Mouse (Mus musculus): ENCODE measurements around the gene Mtmr14. TPM values are rescaled to one million over a fixed set of nuclear protein-coding genes. Genes with fewer than 3 reads are reported as not detected.

The Mtmr14 gene
- polyA plus RNA-seq, 1 experiment from 2014 or later = 26.7 TPM

- WGBS = under 1% methylated on average over 32 of the region's 32 CpGs
- H3K36me3 ChIP-seq (ENCODE audit: control insufficient read depth, insufficient read depth, low read length) = peaks cover 21% of the 10 kb centered on the region
- H3K4me1 ChIP-seq (ENCODE audit: control insufficient read depth in 2 of 2, insufficient read depth in 2 of 2, low read length in 2 of 2) = peaks cover 4 to 22% of the 10 kb centered on the region in 2 experiments
- no peak for ATAC-seq (ENCODE audit: insufficient number of reproducible peaks, insufficient read depth, low FRiP score, low read depth)
- peak within 1 kb of the TSS; percentile 99 for H3K27ac ChIP-seq (replicated peaks in 1 of 2; ENCODE audit: control insufficient read depth in 1 of 2, insufficient read depth in 1 of 2, low read depth in 2 of 2, low read length in 2 of 2)
- H3K9ac ChIP-seq (ENCODE audit: low read length) = peak within 1 kb of the TSS; percentile 94
- peak within 1 kb of the TSS; percentile 84 for H3K4me2 ChIP-seq (ENCODE audit: low read length)
- peak within 1 kb of the TSS; percentile 89 to 93 for H3K4me3 ChIP-seq (ENCODE audit: control insufficient read depth in 1 of 2, insufficient read depth in 1 of 2, low read depth in 1 of 2, low read length in 2 of 2)
- no peaks in the 10 kb centered on the region for H3K27me3 ChIP-seq (ENCODE audit: control insufficient read depth, insufficient read depth, low read length)
- H3K9me3 ChIP-seq (ENCODE audit: control insufficient read depth, low read length) = no peaks in the 10 kb centered on the region
These were observed 69.3 kb downstream of the Mtmr14 start, which contains the start of gene Brpf1 for GRCm38 (mm10) chr6:113306986-113307349. Gene Brpf1 (plus strand): TSS chr6:113307137.

DNA sequence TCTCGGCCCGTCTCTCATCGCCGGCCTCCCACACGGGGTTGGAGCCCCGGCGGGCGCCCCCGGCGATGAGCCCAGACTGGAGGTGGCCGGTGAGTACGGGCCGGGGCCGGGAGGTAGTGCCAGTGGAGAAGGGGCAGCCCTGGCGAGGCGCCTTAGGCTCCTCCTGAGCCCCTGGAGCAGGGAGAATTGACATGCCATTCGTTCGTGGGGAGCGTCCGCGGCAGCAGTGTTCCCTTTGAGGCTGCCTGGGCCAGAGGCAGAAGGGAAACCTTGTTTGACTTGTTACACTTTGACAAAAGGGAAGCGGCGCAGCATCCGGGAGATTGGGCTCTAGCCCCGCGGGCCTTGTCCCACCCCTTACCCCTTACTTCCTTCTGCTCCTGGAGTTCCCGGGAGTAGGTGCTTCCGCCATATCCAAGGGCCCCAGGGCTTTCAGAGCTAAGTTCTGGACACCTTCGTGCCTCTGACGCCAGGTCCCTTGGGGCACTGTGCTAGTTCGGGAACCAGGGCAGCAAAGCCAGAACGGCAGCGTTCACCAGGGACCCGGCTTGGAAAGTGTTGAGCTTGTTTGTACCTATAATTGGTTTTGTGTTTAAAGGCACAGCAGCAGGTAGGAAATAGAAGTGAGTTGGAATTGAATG, 70.0 kb downstream of the Mtmr14 start:
- 1% methylated on average over 24 of the region's 34 CpGs for WGBS
- Histone ChIP-seq H3K9ac (ENCODE audit: low read length) (peak overlapping the region; percentile 94), H3K36me3 (ENCODE audit: control insufficient read depth, insufficient read depth, low read length) (peaks cover 27% of the 10 kb centered on the region), H3K27me3 (ENCODE audit: control insufficient read depth, insufficient read depth, low read length) (no peaks in the 10 kb centered on the region), H3K4me3 (ENCODE audit: control insufficient read depth in 1 of 2, insufficient read depth in 1 of 2, low read depth in 1 of 2, low read length in 2 of 2) (peak overlapping the region; percentile 89 to 93), H3K4me2 (ENCODE audit: low read length) (peak overlapping the region; percentile 84), H3K27ac (replicated peaks in 1 of 2; ENCODE audit: control insufficient read depth in 1 of 2, insufficient read depth in 1 of 2, low read depth in 2 of 2, low read length in 2 of 2) (peak overlapping the region; percentile 99; a peak in 3 of 4 replicates), H3K4me1 (ENCODE audit: control insufficient read depth in 2 of 2, insufficient read depth in 2 of 2, low read length in 2 of 2) (peaks cover 4 to 27% of the 10 kb centered on the region in 2 experiments), H3K9me3 (ENCODE audit: control insufficient read depth, low read length) (no peaks in the 10 kb centered on the region)
- no peak for ATAC-seq (ENCODE audit: insufficient number of reproducible peaks, insufficient read depth, low FRiP score, low read depth)

GRCm38 (mm10) chr6:113308141-113308540, 70.5 kb downstream of the Mtmr14 start:
- Histone ChIP-seq H3K36me3 (ENCODE audit: control insufficient read depth, insufficient read depth, low read length) (peaks cover 32% of the 10 kb centered on the region), H3K4me3 (ENCODE audit: control insufficient read depth in 1 of 2, insufficient read depth in 1 of 2, low read depth in 1 of 2, low read length in 2 of 2) (peak overlapping the region; percentile 89 to 93), H3K4me1 (ENCODE audit: control insufficient read depth in 2 of 2, insufficient read depth in 2 of 2, low read length in 2 of 2) (peaks cover 4 to 31% of the 10 kb centered on the region in 2 experiments), H3K9ac (ENCODE audit: low read length) (peak overlapping the region; percentile 94), H3K4me2 (ENCODE audit: low read length) (peak overlapping the region; percentile 84), H3K9me3 (ENCODE audit: control insufficient read depth, low read length) (no peaks in the 10 kb centered on the region), H3K27ac (replicated peaks in 1 of 2; ENCODE audit: control insufficient read depth in 1 of 2, insufficient read depth in 1 of 2, low read depth in 2 of 2, low read length in 2 of 2) (peak overlapping the region in 1 of 2 experiments; percentile 99; a peak in 2 of 4 replicates), H3K27me3 (ENCODE audit: control insufficient read depth, insufficient read depth, low read length) (no peaks in the 10 kb centered on the region)
- WGBS = 26% methylated on average over 5 of the region's 5 CpGs
- ATAC-seq (ENCODE audit: insufficient number of reproducible peaks, insufficient read depth, low FRiP score, low read depth) = no peak

DNA sequence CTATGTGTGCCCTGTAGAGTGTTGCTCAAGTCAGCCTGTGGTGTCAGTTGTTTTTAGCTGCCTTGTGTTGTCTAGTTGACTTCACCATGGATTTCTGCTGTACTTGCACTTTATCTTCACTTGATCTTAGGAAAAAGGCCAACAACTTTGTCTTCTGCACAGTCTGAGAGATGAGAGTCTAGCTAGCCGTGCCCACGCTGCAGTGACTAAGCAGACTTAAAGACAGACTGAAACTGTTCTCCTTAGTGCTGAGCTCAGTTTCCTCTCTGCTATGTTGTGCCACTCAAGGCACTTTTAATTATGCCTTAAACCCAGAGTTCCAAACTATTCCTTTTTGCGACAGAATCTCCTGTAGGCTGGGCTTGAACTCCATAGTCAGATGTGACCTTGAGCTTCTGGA, 78.3 kb downstream of the Mtmr14 start:
- Histone ChIP-seq H3K4me2 (ENCODE audit: low read length) (no peak overlapping the region), H3K9me3 (ENCODE audit: control insufficient read depth, low read length) (no peaks in the 10 kb centered on the region), H3K9ac (ENCODE audit: low read length) (no peak overlapping the region), H3K27me3 (ENCODE audit: control insufficient read depth, insufficient read depth, low read length) (no peaks in the 10 kb centered on the region), H3K27ac (replicated peaks in 1 of 2; ENCODE audit: control insufficient read depth in 1 of 2, insufficient read depth in 1 of 2, low read depth in 2 of 2, low read length in 2 of 2) (no peak overlapping the region), H3K36me3 (ENCODE audit: control insufficient read depth, insufficient read depth, low read length) (peaks cover 96% of the 10 kb centered on the region), H3K4me3 (ENCODE audit: control insufficient read depth in 1 of 2, insufficient read depth in 1 of 2, low read depth in 1 of 2, low read length in 2 of 2) (no peak overlapping the region), H3K4me1 (ENCODE audit: control insufficient read depth in 2 of 2, insufficient read depth in 2 of 2, low read length in 2 of 2) (peaks cover 0 to 20% of the 10 kb centered on the region in 2 experiments; a peak in 2 of 4 replicates)
- ATAC-seq (ENCODE audit: insufficient number of reproducible peaks, insufficient read depth, low FRiP score, low read depth) = no peak
- WGBS = 92% methylated on average over 3 of the region's 3 CpGs

DNA sequence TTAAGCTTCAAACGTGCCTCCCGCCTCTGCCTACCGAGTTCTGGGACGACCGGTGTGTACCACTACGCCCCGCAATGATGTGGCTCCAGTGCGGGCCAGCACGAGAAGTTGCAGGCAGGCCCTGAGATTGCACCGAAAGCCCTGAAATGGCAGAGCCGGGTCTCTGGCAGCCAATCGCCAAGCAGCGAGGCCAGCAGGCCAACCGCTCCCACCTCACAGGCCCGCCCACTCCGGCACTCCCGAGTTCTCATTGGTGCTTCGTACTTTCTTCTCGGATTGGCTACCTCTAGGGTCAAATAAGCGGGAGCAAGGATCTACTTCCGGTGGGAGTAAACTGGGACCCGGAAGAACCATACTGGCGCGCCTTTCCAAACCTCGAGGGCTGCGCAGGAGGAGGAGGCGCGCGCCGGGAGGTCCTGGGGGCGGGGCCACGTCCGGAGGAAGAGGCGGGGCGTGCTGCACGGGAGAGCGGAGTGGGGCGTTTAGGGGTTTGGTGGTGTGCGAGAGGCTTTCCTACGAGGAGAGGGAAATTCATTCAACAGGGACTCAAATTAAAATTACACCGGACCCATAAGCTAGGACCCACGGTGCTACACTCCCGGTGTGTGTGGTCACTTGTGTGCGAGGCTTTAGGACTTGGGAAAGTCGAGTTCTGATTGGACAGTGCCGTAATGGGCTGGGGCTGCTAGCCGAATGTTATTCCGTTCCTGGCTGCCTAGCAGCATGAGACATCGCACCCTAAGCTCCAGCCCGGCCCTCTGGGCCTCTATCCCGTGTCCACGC, 89.1 kb downstream of the Mtmr14 start, which contains the start of gene Ogg1:
Ogg1 (plus strand) TSS at position 440 of the 783 bp plus-strand sequence.
- WGBS = under 1% methylated on average over 52 of the region's 52 CpGs
- peak within 1 kb of the TSS; percentile 92 to 95 for H3K27ac ChIP-seq (replicated peaks in 1 of 2; ENCODE audit: control insufficient read depth in 1 of 2, insufficient read depth in 1 of 2, low read depth in 2 of 2, low read length in 2 of 2)
- H3K9ac ChIP-seq (ENCODE audit: low read length) = peak within 1 kb of the TSS; percentile 85
- peak; percentile 97 for ATAC-seq (ENCODE audit: insufficient number of reproducible peaks, insufficient read depth, low FRiP score, low read depth)
- H3K4me2 ChIP-seq (ENCODE audit: low read length) = peak within 1 kb of the TSS; percentile 81
- H3K27me3 ChIP-seq (ENCODE audit: control insufficient read depth, insufficient read depth, low read length) = no peaks in the 10 kb centered on the region
- no peaks in the 10 kb centered on the region for H3K9me3 ChIP-seq (ENCODE audit: control insufficient read depth, low read length)
- peak within 1 kb of the TSS; percentile 61 to 94 for H3K4me3 ChIP-seq (ENCODE audit: control insufficient read depth in 1 of 2, insufficient read depth in 1 of 2, low read depth in 1 of 2, low read length in 2 of 2)
- peaks cover 57% of the 10 kb centered on the region for H3K36me3 ChIP-seq (ENCODE audit: control insufficient read depth, insufficient read depth, low read length)
- peaks cover 0 to 5% of the 10 kb centered on the region in 2 experiments; a peak in 1 of 4 replicates for H3K4me1 ChIP-seq (ENCODE audit: control insufficient read depth in 2 of 2, insufficient read depth in 2 of 2, low read length in 2 of 2)

DNA sequence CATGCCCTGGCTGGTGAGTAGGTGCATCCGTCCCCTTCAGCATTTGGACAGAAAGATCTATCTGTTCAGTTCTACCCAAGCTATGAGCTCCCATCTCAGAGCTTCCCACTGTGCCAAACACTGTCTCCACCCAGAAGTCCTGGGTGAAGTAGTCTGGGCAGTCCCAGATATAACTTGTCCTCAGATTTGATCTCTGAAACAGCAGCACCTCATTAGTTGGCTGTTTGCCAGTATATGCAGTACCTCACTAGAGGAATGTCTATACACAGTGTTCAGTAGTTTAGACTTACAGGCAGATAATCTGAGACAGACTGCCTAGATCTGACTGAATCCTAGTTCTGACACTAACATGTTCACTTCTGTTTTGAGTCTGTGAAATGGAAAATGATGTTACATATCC, 91.8 kb downstream of the Mtmr14 start:
- peaks cover 46% of the 10 kb centered on the region for H3K36me3 ChIP-seq (ENCODE audit: control insufficient read depth, insufficient read depth, low read length)
- H3K27me3 ChIP-seq (ENCODE audit: control insufficient read depth, insufficient read depth, low read length) = no peaks in the 10 kb centered on the region
- no peak overlapping the region for H3K27ac ChIP-seq (replicated peaks in 1 of 2; ENCODE audit: control insufficient read depth in 1 of 2, insufficient read depth in 1 of 2, low read depth in 2 of 2, low read length in 2 of 2)
- no peak overlapping the region for H3K4me3 ChIP-seq (ENCODE audit: control insufficient read depth in 1 of 2, insufficient read depth in 1 of 2, low read depth in 1 of 2, low read length in 2 of 2)
- no peak for ATAC-seq (ENCODE audit: insufficient number of reproducible peaks, insufficient read depth, low FRiP score, low read depth)
- H3K9me3 ChIP-seq (ENCODE audit: control insufficient read depth, low read length) = no peaks in the 10 kb centered on the region
- peaks cover 10 to 17% of the 10 kb centered on the region in 2 experiments for H3K4me1 ChIP-seq (ENCODE audit: control insufficient read depth in 2 of 2, insufficient read depth in 2 of 2, low read length in 2 of 2)
- no peak overlapping the region for H3K9ac ChIP-seq (ENCODE audit: low read length)
- 73% methylated on average over 1 of the region's 1 CpGs for WGBS
- H3K4me2 ChIP-seq (ENCODE audit: low read length) = no peak overlapping the region

DNA sequence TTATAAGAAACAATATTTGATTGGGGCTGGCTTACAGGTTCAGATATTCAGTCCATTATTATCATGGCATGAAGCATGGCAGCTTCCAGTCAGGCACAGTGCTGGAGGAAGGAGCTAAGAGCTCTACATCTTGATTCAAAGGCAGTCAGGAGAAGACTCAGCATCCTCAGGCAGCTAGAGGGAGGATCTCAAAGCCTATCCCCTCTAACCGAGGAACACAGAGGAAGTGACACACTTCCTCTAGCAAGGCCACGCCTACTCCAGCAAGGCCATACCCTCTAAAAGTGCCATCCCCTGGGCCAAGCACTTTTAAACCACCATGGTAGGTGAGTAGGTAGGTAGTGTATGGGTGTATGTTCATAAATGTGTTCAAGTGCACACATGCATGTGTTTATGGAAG, 92.9 kb downstream of the Mtmr14 start:
- Histone ChIP-seq H3K9me3 (ENCODE audit: control insufficient read depth, low read length) (no peaks in the 10 kb centered on the region), H3K36me3 (ENCODE audit: control insufficient read depth, insufficient read depth, low read length) (peaks cover 46% of the 10 kb centered on the region), H3K4me1 (ENCODE audit: control insufficient read depth in 2 of 2, insufficient read depth in 2 of 2, low read length in 2 of 2) (peaks cover 10 to 17% of the 10 kb centered on the region in 2 experiments), H3K9ac (ENCODE audit: low read length) (no peak overlapping the region), H3K27ac (replicated peaks in 1 of 2; ENCODE audit: control insufficient read depth in 1 of 2, insufficient read depth in 1 of 2, low read depth in 2 of 2, low read length in 2 of 2) (no peak overlapping the region), H3K27me3 (ENCODE audit: control insufficient read depth, insufficient read depth, low read length) (no peaks in the 10 kb centered on the region), H3K4me2 (ENCODE audit: low read length) (no peak overlapping the region), H3K4me3 (ENCODE audit: control insufficient read depth in 1 of 2, insufficient read depth in 1 of 2, low read depth in 1 of 2, low read length in 2 of 2) (no peak overlapping the region)
- WGBS = 49% methylated on average over 2 of the region's 2 CpGs
- ATAC-seq (ENCODE audit: insufficient number of reproducible peaks, insufficient read depth, low FRiP score, low read depth) = no peak
